Mouse (Mus musculus) CH12.LX (cell line): ENCODE measurements around the gene Coq10a.

Experiments used
- CHD2 ChIP-seq: IDR thresholded peaks from 2 replicates; pipeline ENCODE4 v1.6.1; 2011; ENCODE audit warnings: low read length, improper control_type of control experiment
- CTCF ChIP-seq, 2 experiments: IDR thresholded peaks in 1 of 2; conservative IDR thresholded peaks in 1 of 2; 2 replicates each; pipeline ENCODE4 v1.5.1; 2011 to 2012; ENCODE audit warnings: low read depth in 2 of 2, low read length in 2 of 2, improper control_type of control experiment in 1 of 2, inconsistent platforms in 1 of 2, mild to moderate bottlenecking in 1 of 2, moderate library complexity in 1 of 2
- E2F4 ChIP-seq: IDR thresholded peaks from 2 replicates; pipeline ENCODE4 v1.6.1; 2011; ENCODE audit warnings: low read depth, low read length, improper control_type of control experiment; ENCODE audit not compliant: insufficient replicate concordance
- ELF1 ChIP-seq: IDR thresholded peaks from 2 replicates; pipeline ENCODE4 v1.6.1; 2014; ENCODE audit warnings: low read depth, mild to moderate bottlenecking, inconsistent platforms, low read length, improper control_type of control experiment
- IRF4 ChIP-seq: IDR thresholded peaks from 2 replicates; pipeline ENCODE4 v1.6.1; 2014; ENCODE audit warnings: low read depth, mild to moderate bottlenecking, inconsistent platforms, low read length, improper control_type of control experiment
- MEF2A ChIP-seq: IDR thresholded peaks from 2 replicates; pipeline ENCODE4 v1.6.1; 2014; ENCODE audit warnings: low read depth, mild to moderate bottlenecking, inconsistent platforms, low read length, improper control_type of control experiment, borderline replicate concordance
- MYC ChIP-seq: IDR thresholded peaks from 2 replicates; pipeline ENCODE4 v1.6.1; 2011; ENCODE audit warnings: low read depth, mild to moderate bottlenecking, improper control_type of control experiment, low read length
- POLR2A ChIP-seq: IDR thresholded peaks from 2 replicates; pipeline ENCODE4 v1.6.1; 2011; ENCODE audit warnings: low read depth, mild to moderate bottlenecking, improper control_type of control experiment, low read length
- POLR2AphosphoS2 ChIP-seq: IDR thresholded peaks from 2 replicates; pipeline ENCODE4 v1.6.1; 2011; ENCODE audit warnings: low read depth, low read length, improper control_type of control experiment
- TCF12 ChIP-seq: IDR thresholded peaks from 2 replicates; pipeline ENCODE4 v1.6.1; 2014; ENCODE audit warnings: low read depth, mild to moderate bottlenecking, inconsistent platforms, low read length, improper control_type of control experiment
- UBTF ChIP-seq: IDR thresholded peaks from 2 replicates; pipeline ENCODE4 v1.6.1; 2012; ENCODE audit warnings: low read depth, mild to moderate bottlenecking, inconsistent platforms, low read length, improper control_type of control experiment, moderate library complexity
- ZNF384 ChIP-seq: IDR thresholded peaks from 2 replicates; pipeline ENCODE4 v1.6.1; 2012; ENCODE audit warnings: low read depth, low read length, improper control_type of control experiment, inconsistent platforms

GRCm38 (mm10) chr10:128338948-128339347 is 29.8 kb downstream of the Coq10a start:
- TF ChIP-seq CHD2 (no peak), POLR2A (no peak), MEF2A (no peak), CTCF (conservative IDR thresholded peaks at IDR 0.05 in 1 of 2, IDR thresholded peaks at IDR 0.05 in 1 of 2; ENCODE audit: low read depth in 2 of 2, low read length in 2 of 2) (no peak), ZNF384 (no peak), UBTF (no peak), ELF1 (no peak), POLR2AphosphoS2 (no peak), E2F4 (no peak), MYC (no peak), TCF12 (no peak), IRF4 (no peak)
